In genomic region chr5:33630061-33630460, GRCm38 (mm10) we compare ENCODE assay signal across 8 mouse cellular contexts. TPM values are rescaled to one million over a fixed set of nuclear protein-coding genes. Genes with fewer than 3 reads are reported as not detected.
DNase-seq lines count a peak whose midpoint lies in the region; ATAC-seq and TF ChIP-seq lines count a peak whose summit lies in the region.

No protein-coding gene starts in this region.

- peak; percentile 69 for DNase-seq in CD4-positive helper T cell, adult 2 months (ENCODE audit: low read depth, low spot score)
- DNase-seq in ES-CJ7 (ENCODE audit: low read depth, low spot score) = peak; percentile 35
- DNase-seq in limb, embryonic 14.5 days (ENCODE audit: low spot score) = no peak
- peak; percentile 60 for DNase-seq in thymus, postnatal 14 days

- ATAC-seq in embryonic facial prominence, embryonic 13.5 days (ENCODE audit: insufficient number of reproducible peaks, insufficient read depth, low FRiP score, low TSS enrichment, low read depth) = 0 out of 2 replicates have a peak, but pooled peaks have one; percentile 2
- ATAC-seq in heart, embryonic 13.5 days (ENCODE audit: extremely low read depth, insufficient number of reproducible peaks, low FRiP score, low TSS enrichment) = no peak
- ATAC-seq in limb, embryonic 14.5 days (ENCODE audit: low FRiP score, low read depth) = no peak
- peak; percentile 20 for ATAC-seq in midbrain, embryonic 12.5 days (ENCODE audit: low FRiP score, low read depth)
- no peak for ATAC-seq in inflammation-experienced regulatory T-cells, adult 6 months

- H3K9ac ChIP-seq in embryonic facial prominence, embryonic 13.5 days = peak overlapping the region; percentile 65
- H3K9ac ChIP-seq in heart, embryonic 13.5 days = peak overlapping the region; percentile 86
- peak overlapping the region; percentile 50 for H3K9ac ChIP-seq in limb, embryonic 14.5 days (ENCODE audit: low read depth, low read length, severe bottlenecking)
- H3K9ac ChIP-seq in midbrain, embryonic 12.5 days (replicated peaks) = peak overlapping the region; percentile 63

- no peaks in the 10 kb centered on the region for H3K27me3 ChIP-seq in embryonic facial prominence, embryonic 13.5 days
- no peaks in the 10 kb centered on the region for H3K27me3 ChIP-seq in heart, embryonic 13.5 days (replicated peaks)
- no peaks in the 10 kb centered on the region for H3K27me3 ChIP-seq in limb, embryonic 14.5 days (ENCODE audit: control insufficient read depth, insufficient read depth, low read length)
- H3K27me3 ChIP-seq in midbrain, embryonic 12.5 days = no peaks in the 10 kb centered on the region

- H3K9me3 ChIP-seq in embryonic facial prominence, embryonic 13.5 days = no peaks in the 10 kb centered on the region
- no peaks in the 10 kb centered on the region for H3K9me3 ChIP-seq in heart, embryonic 13.5 days
- H3K9me3 ChIP-seq in limb, embryonic 14.5 days (ENCODE audit: control insufficient read depth, low read length) = no peaks in the 10 kb centered on the region
- no peaks in the 10 kb centered on the region for H3K9me3 ChIP-seq in midbrain, embryonic 12.5 days

- peaks cover 18% of the 10 kb centered on the region for H3K4me1 ChIP-seq in embryonic facial prominence, embryonic 13.5 days
- peaks cover 29% of the 10 kb centered on the region for H3K4me1 ChIP-seq in heart, embryonic 13.5 days
- peaks cover 12% of the 10 kb centered on the region; the same call in 1 of the 2 replicates for H3K4me1 ChIP-seq in limb, embryonic 14.5 days (ENCODE audit: control insufficient read depth, insufficient read depth, low read length)
- H3K4me1 ChIP-seq in midbrain, embryonic 12.5 days = peaks cover 15% of the 10 kb centered on the region

- H3K4me2 ChIP-seq in embryonic facial prominence, embryonic 13.5 days = peak overlapping the region; percentile 67
- peak overlapping the region; percentile 87 for H3K4me2 ChIP-seq in heart, embryonic 13.5 days
- peak overlapping the region; percentile 68 for H3K4me2 ChIP-seq in limb, embryonic 14.5 days (replicated peaks; ENCODE audit: low read depth, low read length, severe bottlenecking)
- peak overlapping the region; percentile 93 for H3K4me2 ChIP-seq in midbrain, embryonic 12.5 days (replicated peaks)

- WGBS in embryonic facial prominence, embryonic 13.5 days = 6% methylated on average over 9 of the region's 9 CpGs
- 1% methylated on average over 9 of the region's 9 CpGs for WGBS in heart, embryonic 13.5 days
- WGBS in limb, embryonic 14.5 days = 3% methylated on average over 9 of the region's 9 CpGs
- WGBS in midbrain, embryonic 12.5 days = 9% methylated on average over 9 of the region's 9 CpGs

- H3K4me3 ChIP-seq in embryonic facial prominence, embryonic 13.5 days = peak overlapping the region; percentile 66
- peak overlapping the region; percentile 77 for H3K4me3 ChIP-seq in heart, embryonic 13.5 days
- H3K4me3 ChIP-seq in limb, embryonic 14.5 days (replicated peaks; ENCODE audit: low read length) = peak overlapping the region; percentile 80
- H3K4me3 ChIP-seq in midbrain, embryonic 12.5 days = peak overlapping the region; percentile 82

- TF ChIP-seq POLR2A in limb, embryonic 14.5 days (IDR thresholded peaks at IDR 0.05; ENCODE audit: borderline replicate concordance, extremely low read depth, insufficient read depth, insufficient read length) = no peak

- H3K27ac ChIP-seq in embryonic facial prominence, embryonic 13.5 days = peak overlapping the region; percentile 61
- peak overlapping the region; percentile 84 for H3K27ac ChIP-seq in heart, embryonic 13.5 days (replicated peaks)
- H3K27ac ChIP-seq in limb, embryonic 14.5 days (replicated peaks; ENCODE audit: low read depth, low read length) = peak overlapping the region; percentile 70
- peak overlapping the region; percentile 21; the same call in 1 of the 2 replicates for H3K27ac ChIP-seq in midbrain, embryonic 12.5 days (replicated peaks)

- H3K36me3 ChIP-seq in embryonic facial prominence, embryonic 13.5 days = peaks cover 7% of the 10 kb centered on the region; the same call in 1 of the 2 replicates
- H3K36me3 ChIP-seq in heart, embryonic 13.5 days = peaks cover 10% of the 10 kb centered on the region
- H3K36me3 ChIP-seq in limb, embryonic 14.5 days (ENCODE audit: control insufficient read depth, insufficient read depth, low read length) = no peaks in the 10 kb centered on the region
- H3K36me3 ChIP-seq in midbrain, embryonic 12.5 days = peaks cover 7% of the 10 kb centered on the region; the same call in 1 of the 2 replicates

RNA-seq across cellular contexts. Expression of gene Gm9903, which starts 0.3 kb away (rescaled TPM):
- 0.38 and 0.44 TPM in 2 replicates for polyA plus RNA-seq in embryonic facial prominence, embryonic 13.5 days (2015; fragmentation: Nextera tagmentation; extraction: Ambion mirVana)
- polyA plus RNA-seq in heart, embryonic 13.5 days (2015; fragmentation: Nextera tagmentation; extraction: Ambion mirVana) = 0.83 and 1.2 TPM in 2 replicates
- 0.78 and 0.80 TPM in 2 replicates for polyA plus RNA-seq in limb, embryonic 14.5 days (2012; rRNA removed)
- 0.73 and 0.89 TPM in 2 replicates for polyA plus RNA-seq in limb, embryonic 14.5 days (2014; fragmentation: Nextera tagmentation; extraction: Ambion mirVana)
- 0.93 and 1.0 TPM in 2 replicates for polyA plus RNA-seq in midbrain, embryonic 12.5 days (2016; fragmentation: Nextera tagmentation; extraction: Ambion mirVana)
- under 1 TPM; 0.63 to 0.82 (median 0.66) TPM for polyA plus RNA-seq in inflammation-experienced regulatory T-cells, adult 6 months (2017; shearing (Covaris generic))

RNA-seq across cellular contexts. Expression of gene Fam53a, which starts 0.6 kb away (rescaled TPM):
- 63.3 and 67.7 TPM in 2 replicates for polyA plus RNA-seq in embryonic facial prominence, embryonic 13.5 days (2015; fragmentation: Nextera tagmentation; extraction: Ambion mirVana)
- polyA plus RNA-seq in heart, embryonic 13.5 days (2015; fragmentation: Nextera tagmentation; extraction: Ambion mirVana) = 46.9 and 50.2 TPM in 2 replicates
- 34.0 and 44.5 TPM in 2 replicates for polyA plus RNA-seq in limb, embryonic 14.5 days (2012; rRNA removed)
- polyA plus RNA-seq in limb, embryonic 14.5 days (2014; fragmentation: Nextera tagmentation; extraction: Ambion mirVana) = 68.4 and 79.6 TPM in 2 replicates
- polyA plus RNA-seq in midbrain, embryonic 12.5 days (2016; fragmentation: Nextera tagmentation; extraction: Ambion mirVana) = 47.7 and 49.2 TPM in 2 replicates
- 10 to 100 TPM; 17.8 to 23.6 (median 22.2) TPM for polyA plus RNA-seq in inflammation-experienced regulatory T-cells, adult 6 months (2017; shearing (Covaris generic))

RNA-seq across cellular contexts. Expression of gene Slbp, which starts 22.3 kb away (rescaled TPM):
- 246 and 251 TPM in 2 replicates for polyA plus RNA-seq in embryonic facial prominence, embryonic 13.5 days (2015; fragmentation: Nextera tagmentation; extraction: Ambion mirVana)
- polyA plus RNA-seq in heart, embryonic 13.5 days (2015; fragmentation: Nextera tagmentation; extraction: Ambion mirVana) = 114 and 121 TPM in 2 replicates
- polyA plus RNA-seq in limb, embryonic 14.5 days (2012; rRNA removed) = 110 and 148 TPM in 2 replicates
- 190 and 199 TPM in 2 replicates for polyA plus RNA-seq in limb, embryonic 14.5 days (2014; fragmentation: Nextera tagmentation; extraction: Ambion mirVana)
- polyA plus RNA-seq in midbrain, embryonic 12.5 days (2016; fragmentation: Nextera tagmentation; extraction: Ambion mirVana) = 231 TPM in 2 replicates
- polyA plus RNA-seq in inflammation-experienced regulatory T-cells, adult 6 months (2017; shearing (Covaris generic)) = 100 to 1,000 TPM; 121 to 329 (median 129) TPM

RNA-seq across cellular contexts. Expression of gene Tacc3, which starts 27.9 kb away (rescaled TPM):
- polyA plus RNA-seq in embryonic facial prominence, embryonic 13.5 days (2015; fragmentation: Nextera tagmentation; extraction: Ambion mirVana) = 207 and 208 TPM in 2 replicates
- 122 and 125 TPM in 2 replicates for polyA plus RNA-seq in heart, embryonic 13.5 days (2015; fragmentation: Nextera tagmentation; extraction: Ambion mirVana)
- 84.3 and 103 TPM in 2 replicates for polyA plus RNA-seq in limb, embryonic 14.5 days (2012; rRNA removed)
- 147 and 154 TPM in 2 replicates for polyA plus RNA-seq in limb, embryonic 14.5 days (2014; fragmentation: Nextera tagmentation; extraction: Ambion mirVana)
- 203 and 205 TPM in 2 replicates for polyA plus RNA-seq in midbrain, embryonic 12.5 days (2016; fragmentation: Nextera tagmentation; extraction: Ambion mirVana)
- 100 to 1,000 TPM in 1 of 3 experiments, 10 to 100 TPM in 2; 19.1 to 147 (median 22.1) TPM for polyA plus RNA-seq in inflammation-experienced regulatory T-cells, adult 6 months (2017; shearing (Covaris generic))

RNA-seq across cellular contexts. Expression of gene Tmem129, which starts 28.2 kb away (rescaled TPM):
- polyA plus RNA-seq in embryonic facial prominence, embryonic 13.5 days (2015; fragmentation: Nextera tagmentation; extraction: Ambion mirVana) = 39.9 and 40.0 TPM in 2 replicates
- 32.0 and 33.0 TPM in 2 replicates for polyA plus RNA-seq in heart, embryonic 13.5 days (2015; fragmentation: Nextera tagmentation; extraction: Ambion mirVana)
- 49.9 and 68.5 TPM in 2 replicates for polyA plus RNA-seq in limb, embryonic 14.5 days (2012; rRNA removed)
- 44.9 and 49.3 TPM in 2 replicates for polyA plus RNA-seq in limb, embryonic 14.5 days (2014; fragmentation: Nextera tagmentation; extraction: Ambion mirVana)
- 31.8 and 37.5 TPM in 2 replicates for polyA plus RNA-seq in midbrain, embryonic 12.5 days (2016; fragmentation: Nextera tagmentation; extraction: Ambion mirVana)
- 10 to 100 TPM; 26.3 to 33.7 (median 32.2) TPM for polyA plus RNA-seq in inflammation-experienced regulatory T-cells, adult 6 months (2017; shearing (Covaris generic))

Comparison
In these comparisons a context has a peak if more than half of its experiments do, and no peak if none do; other contexts are left out.
1. ATAC-seq: peak in embryonic facial prominence, embryonic 13.5 days (single experiment) and midbrain, embryonic 12.5 days (single experiment); none in heart, embryonic 13.5 days (single experiment), limb, embryonic 14.5 days (single experiment) and inflammation-experienced regulatory T-cells, adult 6 months (single experiment).
2. H3K27ac ChIP-seq: peak in every context shown above with its lines; median percentile 84 in heart, embryonic 13.5 days; 70 in limb, embryonic 14.5 days; 61 in embryonic facial prominence, embryonic 13.5 days; 21 in midbrain, embryonic 12.5 days.
3. Peak in every context shown above with its lines, with median percentiles within 50 percentile points of each other: H3K4me2 ChIP-seq, H3K4me3 ChIP-seq and H3K9ac ChIP-seq.